In genomic region chr11:77827241-77827995, GRCm38 (mm10) we compare ENCODE assay signal across 9 mouse cellular contexts. TPM values are rescaled to one million over a fixed set of nuclear protein-coding genes. Genes with fewer than 3 reads are reported as not detected.
DNase-seq lines count a peak whose midpoint lies in the region; ATAC-seq and TF ChIP-seq lines count a peak whose summit lies in the region.
"Had no signal": no experiment of that assay in that cellular context is flagged by ENCODE, and none has a peak within 500 bp of the region (broad histone marks: within the 10 kb centered on the region; RNA-seq: fewer than 3 reads in every experiment).

No protein-coding gene starts in this region.

- no peaks in the 10 kb centered on the region for H3K4me1 ChIP-seq in lung, adult 2 months (ENCODE audit: control insufficient read depth, insufficient read depth, low read length)
- peaks cover 16% of the 10 kb centered on the region for H3K4me1 ChIP-seq in olfactory bulb, adult 2 months (ENCODE audit: control insufficient read depth, insufficient read depth, low read length)

- TF ChIP-seq CTCF in lung, adult 2 months (IDR thresholded peaks at IDR 0.05; ENCODE audit: insufficient read depth, low read length), result peak; percentile 93
- peak; percentile 65; the same call in 1 of the 2 replicates for TF ChIP-seq CTCF in olfactory bulb, adult 2 months (IDR thresholded peaks at IDR 0.05; ENCODE audit: insufficient read depth, low read depth, low read length)

- TF ChIP-seq POLR2A in lung, adult 2 months (IDR thresholded peaks at IDR 0.05; ENCODE audit: borderline replicate concordance, extremely low read depth, low read depth, low read length), result no peak
- no peak for TF ChIP-seq POLR2A in olfactory bulb, adult 2 months (IDR thresholded peaks at IDR 0.05; ENCODE audit: insufficient read depth, low read depth, low read length)

- peak; percentile 67 for ATAC-seq in common myeloid progenitor, adult 5-6 weeks (replicated peaks; ENCODE audit: low read depth, poor library complexity, severe bottlenecking)

- H3K4me3 ChIP-seq in lung, adult 2 months (replicated peaks; ENCODE audit: extremely low read depth, low read depth, low read length), result no peak overlapping the region
- no peak overlapping the region for H3K4me3 ChIP-seq in olfactory bulb, adult 2 months (ENCODE audit: insufficient read depth, low read depth, low read length)

- WGBS in lung, adult 2 months, result 60% methylated on average over 18 of the region's 18 CpGs
- 53% methylated on average over 18 of the region's 18 CpGs for WGBS in olfactory bulb, adult 2 months

- peak; percentile 82 to 83 for DNase-seq in B cell, adult 2 months
- DNase-seq in ZHBTc4 (ENCODE audit: low read depth, low spot score), result peak; percentile 91
- DNase-seq in heart, adult 8-10 months (ENCODE audit: low spot score), result peak; percentile 65
- DNase-seq in kidney, postnatal 25 days, result peak; percentile 82 to 88
- DNase-seq in lung, adult 2 months, result peak; percentile 70
- peak; percentile 80 for DNase-seq in thymus, postnatal 0 days (ENCODE audit: low spot score)

- no peak overlapping the region for H3K27ac ChIP-seq in olfactory bulb, adult 2 months (ENCODE audit: insufficient read depth, low read depth, low read length)

RNA-seq across cellular contexts. Expression of gene Gm10277, which starts 39.9 kb away (rescaled TPM):
- 0.05 TPM in 1 of 2 replicates, not detected in the other for total RNA-seq in common myeloid progenitor, adult 5-6 weeks (2017)
- total RNA-seq in heart, adult 8-10 months (2022), result not detected
- not detected in 2 replicates for polyA plus RNA-seq in lung, adult 2 months (2012; rRNA removed)
- not detected in 2 replicates for polyA plus RNA-seq in olfactory bulb, adult 2 months (2012; ENCODE audit: insufficient read depth, insufficient read length, low replicate concordance, missing spikeins)
- 0.39 and 1.1 TPM in 2 replicates for polyA plus RNA-seq in thymus, postnatal 0 days (2015; fragmentation: Nextera tagmentation; extraction: Ambion mirVana)
- polyA plus RNA-seq: frontal cortex, adult 2 months had no signal
